Mouse (Mus musculus) bone marrow, adult 2 months (tissue): ENCODE results near the gene Aebp2.

ENCODE experiments used
- CTCF ChIP-seq: fragments of 200-500 bp; IDR thresholded peaks from 2 replicates; pipeline ENCODE4 v1.5.1; 2011; ENCODE audit warnings: low read length, control low read depth; ENCODE audit not compliant: control insufficient read depth, insufficient read depth
- POLR2A ChIP-seq: fragments of 200-500 bp; IDR thresholded peaks from 2 replicates; pipeline ENCODE4 v1.6.1; 2011; ENCODE audit warnings: low read depth, mild to moderate bottlenecking, control low read depth, low read length, borderline replicate concordance; ENCODE audit not compliant: control insufficient read depth

GRCm38 (mm10) chr6:140574943-140575342, 47.5 kb upstream of the Aebp2 start:
- TF ChIP-seq POLR2A (no peak), CTCF (no peak)
